Mouse (Mus musculus) erythroblast, embryonic 14.5 days (primary cell): ENCODE measurements around the gene Nexn.
"Not testable (repeated sequence)": the region's sequence is repeated elsewhere in the genome, so short reads cannot be mapped to it uniquely, and the experiment has no call there.

Experiments used
- GATA1 ChIP-seq: IDR thresholded peaks from 2 replicates; pipeline ENCODE4 v1.6.1; 2012; ENCODE audit warnings: low read length, inconsistent platforms, mixed read lengths
- TAL1 ChIP-seq: IDR thresholded peaks from 3 replicates; pipeline ENCODE4 v1.6.1; 2012; ENCODE audit warnings: low read length, inconsistent platforms, mixed read lengths

GRCm38 (mm10) chr3:152259409-152259808 lies 6.7 kb downstream of the Nexn start:
- TF ChIP-seq GATA1, TAL1: not testable (repeated sequence)
